Mouse (Mus musculus) CH12.LX (cell line): ENCODE measurements around the gene Klf7. TPM values are rescaled to one million over a fixed set of nuclear protein-coding genes. Genes with fewer than 3 reads are reported as not detected.

Experiments
- DNase-seq: peaks from one replicate; pipeline ENCODE4 v3.0.0-alpha.2; 2013; ENCODE audit errors: extremely low read depth
- H3K27ac ChIP-seq: 2 replicates; pipeline ENCODE4 v1.5.1; 2012; ENCODE audit warnings: low read depth, mild to moderate bottlenecking, control low read depth, moderate library complexity; ENCODE audit not compliant: insufficient read depth
- H3K27me3 ChIP-seq: replicated peaks from 2 replicates; pipeline ENCODE3; 2012; ENCODE audit warnings: inconsistent platforms
- H3K36me3 ChIP-seq, 2 experiments: replicated peaks in 1 of 2; 2 replicates each; pipeline versions ENCODE3 to v1.6.1; 2012; ENCODE audit warnings: inconsistent platforms in 1 of 2, low read length in 1 of 2, mild to moderate bottlenecking in 1 of 2, mixed read lengths in 1 of 2, moderate library complexity in 1 of 2; ENCODE audit not compliant: control insufficient read depth in 1 of 2, insufficient read depth in 1 of 2
- H3K4me1 ChIP-seq, 2 experiments: 2 replicates each; pipeline ENCODE4 v1.6.1; 2012; ENCODE audit warnings: inconsistent platforms in 1 of 2, moderate library complexity in 1 of 2; ENCODE audit not compliant: insufficient read depth in 2 of 2, control insufficient read depth in 1 of 2
- H3K4me2 ChIP-seq: 2 replicates; pipeline ENCODE4 v1.6.1; 2012; ENCODE audit warnings: low read depth, mild to moderate bottlenecking, control low read depth; ENCODE audit not compliant: poor library complexity, insufficient read depth, severe bottlenecking
- H3K4me3 ChIP-seq, 3 experiments: fragments of 150-350 bp in 1 of 3; sonication (generic) in 1 of 3; replicated peaks in 1 of 3; 2 replicates each; pipeline versions ENCODE3 to v1.5.1; 2011 to 2012; ENCODE audit warnings: low read depth in 2 of 3, low read length in 2 of 3, mild to moderate bottlenecking in 2 of 3, moderate library complexity in 2 of 3, control low read depth in 1 of 3, improper control_type of control experiment in 1 of 3, inconsistent platforms in 1 of 3, mixed read lengths in 1 of 3; ENCODE audit not compliant: poor library complexity in 1 of 3
- H3K79me2 ChIP-seq: replicated peaks from 2 replicates; pipeline ENCODE4 v1.6.1; 2012; ENCODE audit warnings: mild to moderate bottlenecking, moderate library complexity; ENCODE audit not compliant: control insufficient read depth, poor library complexity, insufficient read depth, severe bottlenecking; ENCODE audit errors: extremely low read depth
- H3K9ac ChIP-seq: 2 replicates; pipeline ENCODE4 v1.6.1; 2012; ENCODE audit warnings: low read depth, mild to moderate bottlenecking, control low read depth, moderate library complexity; ENCODE audit not compliant: insufficient read depth
- H3K9me3 ChIP-seq: replicated peaks from 2 replicates; pipeline ENCODE3; 2012; ENCODE audit warnings: low read length, inconsistent platforms, mixed read lengths
- BHLHE40 ChIP-seq: IDR thresholded peaks from 2 replicates; pipeline ENCODE4 v1.6.1; 2011; ENCODE audit warnings: mild to moderate bottlenecking, low read depth, low read length, improper control_type of control experiment
- CHD2 ChIP-seq: IDR thresholded peaks from 2 replicates; pipeline ENCODE4 v1.6.1; 2011; ENCODE audit warnings: low read length, improper control_type of control experiment
- E2F4 ChIP-seq: IDR thresholded peaks from 2 replicates; pipeline ENCODE4 v1.6.1; 2011; ENCODE audit warnings: low read depth, low read length, improper control_type of control experiment; ENCODE audit not compliant: insufficient replicate concordance
- ELF1 ChIP-seq: IDR thresholded peaks from 2 replicates; pipeline ENCODE4 v1.6.1; 2014; ENCODE audit warnings: low read depth, mild to moderate bottlenecking, inconsistent platforms, low read length, improper control_type of control experiment
- EP300 ChIP-seq: IDR thresholded peaks from 2 replicates; pipeline ENCODE4 v1.6.1; 2011; ENCODE audit warnings: low read length, improper control_type of control experiment
- GABPA ChIP-seq: IDR thresholded peaks from 2 replicates; pipeline ENCODE4 v1.6.1; 2012; ENCODE audit warnings: low read depth, low read length, improper control_type of control experiment, inconsistent platforms; ENCODE audit not compliant: insufficient replicate concordance
- HCFC1 ChIP-seq: IDR thresholded peaks from 2 replicates; pipeline ENCODE4 v1.6.1; 2012; ENCODE audit warnings: low read depth, mild to moderate bottlenecking, inconsistent platforms, low read length, improper control_type of control experiment
- KAT2A ChIP-seq: IDR thresholded peaks from 2 replicates; pipeline ENCODE4 v1.6.1; 2012; ENCODE audit warnings: low read length, improper control_type of control experiment, inconsistent platforms; ENCODE audit not compliant: insufficient replicate concordance
- MAX ChIP-seq: IDR thresholded peaks from 2 replicates; pipeline ENCODE4 v1.6.1; 2011; ENCODE audit warnings: low read length, improper control_type of control experiment
- MAZ ChIP-seq: IDR thresholded peaks from 2 replicates; pipeline ENCODE4 v1.6.1; 2012; ENCODE audit warnings: low read depth, mild to moderate bottlenecking, inconsistent platforms, low read length, improper control_type of control experiment, moderate library complexity
- MXI1 ChIP-seq: IDR thresholded peaks from 2 replicates; pipeline ENCODE4 v1.6.1; 2011; ENCODE audit warnings: mild to moderate bottlenecking, low read depth, low read length, improper control_type of control experiment
- MYC ChIP-seq: IDR thresholded peaks from 2 replicates; pipeline ENCODE4 v1.6.1; 2011; ENCODE audit warnings: low read depth, mild to moderate bottlenecking, improper control_type of control experiment, low read length
- NELFE ChIP-seq: IDR thresholded peaks from 2 replicates; pipeline ENCODE4 v1.6.1; 2011; ENCODE audit warnings: low read depth, low read length, improper control_type of control experiment
- RCOR1 ChIP-seq: conservative IDR thresholded peaks from 2 replicates; pipeline ENCODE4 v1.6.1; 2012; ENCODE audit warnings: low read depth, mild to moderate bottlenecking, inconsistent platforms, low read length, improper control_type of control experiment
- SIN3A ChIP-seq: IDR thresholded peaks from 2 replicates; pipeline ENCODE4 v1.6.1; 2012; ENCODE audit warnings: low read length, improper control_type of control experiment, inconsistent platforms
- UBTF ChIP-seq: IDR thresholded peaks from 2 replicates; pipeline ENCODE4 v1.6.1; 2012; ENCODE audit warnings: low read depth, mild to moderate bottlenecking, inconsistent platforms, low read length, improper control_type of control experiment, moderate library complexity
- USF1 ChIP-seq: IDR thresholded peaks from 2 replicates; pipeline ENCODE4 v1.6.1; 2014; ENCODE audit warnings: low read depth, mild to moderate bottlenecking, inconsistent platforms, low read length, improper control_type of control experiment
- USF2 ChIP-seq: conservative IDR thresholded peaks from 2 replicates; pipeline ENCODE4 v1.6.1; 2011; ENCODE audit warnings: low read depth, low read length, improper control_type of control experiment
- ZC3H11A ChIP-seq: IDR thresholded peaks from 2 replicates; pipeline ENCODE4 v1.6.1; 2012; ENCODE audit warnings: low read depth, mild to moderate bottlenecking, inconsistent platforms, low read length, improper control_type of control experiment
- ZNF384 ChIP-seq: IDR thresholded peaks from 2 replicates; pipeline ENCODE4 v1.6.1; 2012; ENCODE audit warnings: low read depth, low read length, improper control_type of control experiment, inconsistent platforms
- dilution Hi-C: fragments of 300-500 bp; cut with MboI; formaldehyde crosslinking; loops from 2 replicates; pipeline ENCODE4 v1.14.3; 2020; ENCODE audit warnings: low sequenced_read_pairs; ENCODE audit not compliant: extremely low pct_unique_long_range_greater_than_20kb, extremely low pct_ligation_motif_present
- in situ Hi-C: fragments of 300-500 bp; cut with MboI; formaldehyde crosslinking; loops from 3 replicates; pipeline ENCODE4 v1.14.3; 2019; ENCODE audit warnings: low sequenced_read_pairs, low pct_ligation_motif_present, low pct_unique_long_range_greater_than_20kb, mixed read lengths
- polyA plus RNA-seq: library from polyadenylated mRNA; unstranded; fragments of >175 nt; gene quantifications from 2 replicates; pipeline ENCODE4 v1.2.1, GENCODE M21; 2012; ENCODE audit warnings: low read depth; ENCODE audit not compliant: insufficient read length
- total RNA-seq, 2 experiments: library from RNA; depleted of rRNA; stranded (reverse); fragments of 300-350 nt in 1 of 2; fragments of >200 nt in 1 of 2; gene quantifications; 2 replicates each; pipeline ENCODE4 v1.2.3; 2012 to 2014

Gene Klf7
- total and polyA plus RNA-seq, 3 experiments = 4.3 to 6.5 (median 6.2) TPM

GRCm38 (mm10) chr1:64035087-64035791, 86.8 kb downstream of the Klf7 start:
- no peaks in the 10 kb centered on the region for H3K27me3 ChIP-seq
- in situ Hi-C loops = no loop called here
- no peak overlapping the region for H3K4me2 ChIP-seq
- no peaks in the 10 kb centered on the region for H3K4me1 ChIP-seq
- H3K36me3 ChIP-seq = peaks cover 24 to 56% of the 10 kb centered on the region in 2 experiments
- H3K9me3 ChIP-seq = no peaks in the 10 kb centered on the region
- dilution Hi-C loops = no loop called here
- no peak overlapping the region for H3K27ac ChIP-seq
- H3K4me3 ChIP-seq = no peak overlapping the region
- no peak overlapping the region for H3K9ac ChIP-seq
- TF ChIP-seq USF2 = no peak
- TF ChIP-seq MAZ = no peak
- no peak for TF ChIP-seq USF1
- no peak for TF ChIP-seq RCOR1
- no peak for TF ChIP-seq E2F4
- TF ChIP-seq NELFE = no peak
- no peak for TF ChIP-seq MYC
- TF ChIP-seq KAT2A = no peak
- TF ChIP-seq MXI1 = no peak
- TF ChIP-seq CHD2 = no peak
- no peak for TF ChIP-seq ZNF384
- no peak for TF ChIP-seq HCFC1
- no peak for TF ChIP-seq EP300
- no peak for TF ChIP-seq MAX
- TF ChIP-seq ZC3H11A = no peak
- TF ChIP-seq SIN3A = no peak
- TF ChIP-seq UBTF = no peak
- DNase-seq = no peak
- no peaks in the 10 kb centered on the region for H3K79me2 ChIP-seq

GRCm38 (mm10) chr1:64032502-64033231, 89.4 kb downstream of the Klf7 start:
- Histone ChIP-seq H3K36me3 (peaks cover 15 to 37% of the 10 kb centered on the region in 2 experiments), H3K9me3 (no peaks in the 10 kb centered on the region), H3K4me1 (no peaks in the 10 kb centered on the region), H3K27me3 (no peaks in the 10 kb centered on the region), H3K79me2 (no peaks in the 10 kb centered on the region), H3K4me2 (no peak overlapping the region), H3K4me3 (no peak overlapping the region), H3K9ac (no peak overlapping the region), H3K27ac (no peak overlapping the region)
- in situ Hi-C loops = no loop called here
- dilution Hi-C loops = no loop called here
- DNase-seq = no peak
- TF ChIP-seq GABPA = no peak
- TF ChIP-seq BHLHE40 = no peak
- no peak for TF ChIP-seq ELF1
